Mouse (Mus musculus) forebrain, embryonic 14.5 days (tissue): ENCODE measurements around the gene Oscp1. TPM values are rescaled to one million over a fixed set of nuclear protein-coding genes. Genes with fewer than 3 reads are reported as not detected.

Experiments used
- ATAC-seq: fragments of 200-750 bp; cut with Nextera tagmentation; 2 replicates; pipeline ENCODE4 v1.8.0; 2017; ENCODE audit warnings: mild to moderate bottlenecking, moderate library complexity
- DNase-seq: peaks from one replicate; pipeline ENCODE4 v3.0.0-alpha.2; 2015; ENCODE audit warnings: low spot score
- H3K27ac ChIP-seq: fragments of 300-500 bp; sonication (generic); 2 replicates; pipeline ENCODE4 v1.5.1; 2014; ENCODE audit warnings: low read depth, mild to moderate bottlenecking, control low read depth, low read length, moderate library complexity
- H3K27me3 ChIP-seq: fragments of 300-500 bp; sonication (generic); replicated peaks from 2 replicates; pipeline ENCODE4 v1.6.1; 2014; ENCODE audit warnings: low read length, control low read depth, mixed read lengths; ENCODE audit not compliant: control insufficient read depth, insufficient read depth
- H3K36me3 ChIP-seq: fragments of 300-500 bp; sonication (generic); 2 replicates; pipeline ENCODE4 v1.6.1; 2014; ENCODE audit warnings: low read length, control low read depth; ENCODE audit not compliant: control insufficient read depth, insufficient read depth
- H3K4me1 ChIP-seq: fragments of 300-500 bp; sonication (generic); 2 replicates; pipeline ENCODE4 v1.6.1; 2014; ENCODE audit warnings: antibody characterized with exemption, low read length, control low read depth; ENCODE audit not compliant: control insufficient read depth, insufficient read depth
- H3K4me2 ChIP-seq: fragments of 300-500 bp; sonication (generic); 2 replicates; pipeline ENCODE4 v1.6.1; 2014; ENCODE audit warnings: mild to moderate bottlenecking, control low read depth, low read length
- H3K4me3 ChIP-seq: fragments of 300-500 bp; sonication (generic); 2 replicates; pipeline ENCODE4 v1.5.1; 2014; ENCODE audit warnings: low read depth, low read length, control low read depth
- H3K9ac ChIP-seq: fragments of 300-500 bp; sonication (generic); 2 replicates; pipeline ENCODE4 v1.6.1; 2014; ENCODE audit warnings: mild to moderate bottlenecking, low read length, control low read depth, moderate library complexity
- H3K9me3 ChIP-seq: fragments of 300-500 bp; sonication (generic); replicated peaks from 2 replicates; pipeline ENCODE4 v1.6.1; 2016; ENCODE audit warnings: low read length, control low read depth, mixed read lengths; ENCODE audit not compliant: control insufficient read depth
- WGBS: fragments of 180-500 bp; shearing (Covaris S2); extraction: QIAGEN DNeasy Blood & Tissue Kit; methylation state at CpG from one replicate; pipeline ENCODE4 v1.1.7; 2014; 5-methylcytosine and 5-hydroxymethylcytosine counted together
- polyA plus RNA-seq: library from polyadenylated mRNA; unstranded; fragments of >200 nt; fragmentation: Nextera tagmentation; extraction: Ambion mirVana; gene quantifications from 2 replicates; pipeline ENCODE4 v1.2.1, GENCODE M21; 2014

Oscp1 gene
- 31.2 and 32.0 TPM in 2 replicates for polyA plus RNA-seq

DNA sequence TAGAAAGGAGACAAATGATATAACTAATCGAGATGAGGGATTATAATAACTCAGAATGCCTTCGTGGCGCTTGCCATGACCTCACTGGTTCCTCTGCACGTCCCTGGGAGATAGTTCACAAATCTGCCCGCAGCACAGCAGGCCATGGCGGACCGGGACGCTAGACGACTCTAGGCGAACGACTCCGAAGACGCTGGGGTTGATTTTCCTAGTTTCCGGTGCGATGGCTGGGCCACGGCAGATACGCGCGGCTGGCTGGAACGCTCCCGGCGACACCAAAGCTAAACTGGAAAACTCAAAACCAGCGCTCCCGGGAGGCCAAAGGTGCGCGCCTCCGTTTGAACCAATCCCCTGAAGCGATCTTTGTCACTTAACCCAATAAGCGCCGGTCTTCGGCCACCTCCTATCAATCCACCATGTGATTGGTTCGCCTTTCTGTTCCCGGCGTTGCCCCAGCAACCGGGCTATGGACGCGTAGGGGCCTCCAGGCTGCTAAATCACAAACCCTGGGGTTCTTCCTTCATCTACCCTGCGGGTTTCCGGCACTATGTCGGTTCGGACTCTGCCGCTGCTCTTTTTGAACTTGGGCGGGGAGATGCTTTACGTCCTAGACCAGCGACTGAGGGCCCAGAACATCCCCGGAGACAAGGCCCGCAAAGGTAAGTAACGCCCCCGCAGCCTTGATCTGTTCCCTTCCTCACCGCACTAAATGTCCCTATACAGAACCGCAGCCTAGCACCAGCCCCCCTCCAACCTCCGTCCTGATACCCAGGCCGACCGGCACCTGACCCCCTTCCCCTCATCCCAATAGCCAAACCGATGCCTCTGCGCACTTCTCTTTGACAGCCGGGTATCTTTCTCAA lies at the start of gene Oscp1:
Gene Oscp1 (plus strand): TSS at position 432 of the 863 bp plus-strand sequence.
- peak; percentile 99 for ATAC-seq
- H3K27ac ChIP-seq = no peak within 1 kb of the TSS
- DNase-seq = peak; percentile 98
- H3K4me3 ChIP-seq = peak within 1 kb of the TSS; percentile 55
- H3K4me1 ChIP-seq = peaks cover 9% of the 10 kb centered on the region
- WGBS = under 1% methylated on average over 57 of the region's 57 CpGs
- peak within 1 kb of the TSS; percentile 65 for H3K4me2 ChIP-seq
- peak within 1 kb of the TSS; percentile 70 for H3K9ac ChIP-seq
- no peaks in the 10 kb centered on the region for H3K27me3 ChIP-seq
- H3K36me3 ChIP-seq = peaks cover 22% of the 10 kb centered on the region
- no peaks in the 10 kb centered on the region for H3K9me3 ChIP-seq

DNA sequence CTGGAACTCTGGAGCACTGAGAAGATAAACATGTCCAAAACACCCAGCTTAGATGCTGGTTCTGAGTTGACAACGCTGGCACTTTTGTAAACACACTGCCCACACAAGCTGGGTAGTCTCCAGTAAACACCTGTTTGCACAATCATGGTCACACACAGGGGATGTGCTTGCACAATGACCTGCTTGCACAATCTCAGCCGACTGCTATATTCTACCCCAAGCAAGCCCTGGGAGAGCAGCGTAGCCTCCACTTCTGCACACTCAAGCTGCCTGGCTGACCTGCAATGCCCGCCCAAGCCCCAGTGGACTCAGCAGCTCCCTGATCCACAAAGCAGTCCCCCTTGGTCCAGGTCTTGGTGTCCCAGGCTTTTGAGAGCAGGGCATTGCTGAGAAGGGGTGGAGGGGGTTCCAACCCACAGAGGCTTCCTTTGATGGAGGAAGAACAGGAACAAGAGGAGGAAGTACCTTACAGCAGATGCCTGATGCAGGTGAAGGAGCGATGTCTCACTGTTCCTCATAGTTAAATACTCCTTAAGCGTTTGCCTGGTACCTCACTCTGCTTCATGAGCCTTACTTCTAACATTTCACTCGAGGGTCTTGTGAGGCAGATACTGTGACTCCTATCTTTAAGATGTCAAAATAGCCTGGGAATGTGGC lies 40.6 kb upstream of the Oscp1 start:
- Histone ChIP-seq H3K4me2 (no peak overlapping the region), H3K36me3 (no peaks in the 10 kb centered on the region), H3K27ac (no peak overlapping the region), H3K4me3 (no peak overlapping the region), H3K9ac (no peak overlapping the region), H3K4me1 (no peaks in the 10 kb centered on the region), H3K27me3 (no peaks in the 10 kb centered on the region), H3K9me3 (no peaks in the 10 kb centered on the region)
- DNase-seq (no peak), ATAC-seq (no peak)
- WGBS = 83% methylated on average over 7 of the region's 7 CpGs

DNA sequence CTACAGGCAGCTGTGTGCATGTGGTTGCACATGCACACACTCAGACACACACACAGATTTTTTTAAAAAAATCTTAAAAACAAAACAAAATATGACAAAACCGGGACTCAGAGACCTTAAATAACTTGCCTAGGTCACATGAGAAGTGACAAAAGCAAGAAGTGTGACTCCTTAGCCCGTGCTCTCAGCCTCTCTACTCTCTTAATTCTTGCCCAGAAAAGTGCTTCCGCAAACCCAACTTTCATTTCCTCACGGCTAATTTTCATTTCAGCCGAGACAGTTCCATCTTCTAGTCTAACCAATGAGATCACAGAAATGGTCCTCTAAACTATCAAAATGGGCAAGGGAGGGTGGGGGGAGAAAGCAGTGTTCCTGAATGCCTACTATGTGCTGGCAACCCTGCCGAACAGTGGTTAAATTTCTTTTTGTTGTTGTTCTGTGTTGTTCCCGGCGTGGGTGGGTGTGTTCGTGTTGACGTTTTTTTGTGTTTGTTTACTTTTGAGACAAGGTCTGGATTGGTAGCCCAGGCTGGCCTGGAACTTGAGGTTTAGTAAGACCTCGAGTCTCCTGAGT lies 39.3 kb upstream of the Oscp1 start:
- H3K27me3 ChIP-seq = no peaks in the 10 kb centered on the region
- no peak for DNase-seq
- H3K4me2 ChIP-seq = no peak overlapping the region
- H3K27ac ChIP-seq = no peak overlapping the region
- no peak for ATAC-seq
- 82% methylated on average over 11 of the region's 11 CpGs for WGBS
- H3K9me3 ChIP-seq = no peaks in the 10 kb centered on the region
- no peaks in the 10 kb centered on the region for H3K4me1 ChIP-seq
- H3K4me3 ChIP-seq = no peak overlapping the region
- no peaks in the 10 kb centered on the region for H3K36me3 ChIP-seq
- H3K9ac ChIP-seq = no peak overlapping the region

DNA sequence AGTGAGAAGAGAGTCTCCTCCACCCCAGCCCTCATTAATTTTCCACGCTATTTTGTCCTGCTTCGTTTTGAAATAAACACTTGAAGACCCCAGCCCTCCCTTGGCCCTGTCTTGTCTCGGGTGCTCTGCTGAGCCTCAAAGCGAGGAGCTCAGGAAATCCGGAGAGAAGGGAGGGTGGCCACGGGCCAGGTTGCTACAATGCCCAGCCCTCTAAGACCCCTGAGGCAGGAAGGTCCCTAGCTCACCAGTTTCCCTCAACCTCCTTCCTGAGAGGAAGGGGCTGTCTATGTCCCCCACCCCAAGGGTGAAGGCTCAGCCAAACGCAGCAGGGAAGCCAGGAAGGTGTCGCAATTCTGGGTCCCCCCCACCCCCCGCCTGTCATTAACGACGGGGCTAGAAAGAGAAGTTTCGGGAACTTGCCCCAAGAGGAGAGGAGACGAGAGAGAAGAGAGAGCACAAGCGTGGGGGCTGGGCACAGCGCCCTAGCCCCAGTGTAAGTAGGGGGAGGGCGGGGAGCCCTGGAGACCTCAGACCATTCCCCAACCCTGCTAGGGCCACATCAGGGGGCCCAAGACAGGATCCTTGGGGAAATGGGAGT lies 34.0 kb upstream of the Oscp1 start, which contains the start of gene Csf3r:
Gene Csf3r (plus strand): TSS at position 248 of the 598 bp plus-strand sequence.
- no peak for ATAC-seq
- no peaks in the 10 kb centered on the region for H3K27me3 ChIP-seq
- H3K4me1 ChIP-seq = no peaks in the 10 kb centered on the region

DNA sequence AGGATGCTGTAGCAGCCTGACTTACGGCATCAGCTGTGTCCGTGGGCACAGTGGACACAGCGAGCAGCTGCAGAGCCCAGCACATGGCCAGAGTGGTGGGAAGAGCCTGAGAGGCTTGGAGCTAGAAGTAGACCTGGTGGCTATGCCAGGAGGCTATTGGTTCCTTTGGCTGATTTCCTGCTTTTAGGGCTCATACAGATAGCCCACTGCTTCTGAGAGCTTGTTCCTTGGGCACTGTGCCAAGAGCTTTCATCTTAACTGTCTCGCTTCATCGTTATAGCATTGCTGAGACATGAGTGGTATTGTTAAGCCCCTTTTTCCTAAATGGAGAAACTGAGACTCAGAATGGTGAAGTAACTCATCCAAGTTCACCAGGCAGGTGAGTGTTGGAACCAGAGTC lies 32.6 kb upstream of the Oscp1 start:
- H3K4me2 ChIP-seq = no peak overlapping the region
- 83% methylated on average over 5 of the region's 5 CpGs for WGBS
- H3K27me3 ChIP-seq = no peaks in the 10 kb centered on the region
- no peak overlapping the region for H3K27ac ChIP-seq
- no peak for ATAC-seq
- peak; percentile 21 for DNase-seq
- no peak overlapping the region for H3K9ac ChIP-seq
- H3K36me3 ChIP-seq = no peaks in the 10 kb centered on the region
- H3K4me3 ChIP-seq = no peak overlapping the region
- no peaks in the 10 kb centered on the region for H3K4me1 ChIP-seq
- H3K9me3 ChIP-seq = no peaks in the 10 kb centered on the region

More for the DNA sequence above, 34.0 kb upstream of the Oscp1 start, which contains the start of gene Csf3r:
- Histone ChIP-seq H3K27ac (no peak within 1 kb of the TSS), H3K9ac (no peak within 1 kb of the TSS), H3K9me3 (no peaks in the 10 kb centered on the region), H3K4me2 (no peak within 1 kb of the TSS), H3K4me3 (no peak within 1 kb of the TSS), H3K36me3 (no peaks in the 10 kb centered on the region)
- 55% methylated on average over 16 of the region's 16 CpGs for WGBS
- no peak for DNase-seq

DNA sequence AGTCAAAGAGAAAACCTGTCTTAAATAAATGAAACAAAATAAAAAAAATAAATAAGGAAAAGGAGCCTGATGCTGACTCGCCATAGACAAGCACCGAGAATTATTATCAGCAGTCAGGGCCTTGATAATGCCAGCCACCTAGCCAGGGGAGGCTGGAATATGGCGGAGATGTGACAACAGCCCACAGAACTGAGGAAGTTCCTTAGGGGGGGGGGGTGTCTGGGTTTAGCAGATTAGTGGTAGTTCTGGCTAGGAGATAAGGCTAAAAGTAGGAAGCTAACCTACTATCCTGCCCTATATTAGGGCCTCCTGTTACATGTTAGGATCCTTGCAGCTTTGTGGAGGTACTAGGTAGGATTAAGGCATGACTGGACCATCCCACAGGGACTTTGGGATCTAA lies 30.4 kb upstream of the Oscp1 start:
- Histone ChIP-seq H3K27ac (no peak overlapping the region), H3K9ac (no peak overlapping the region), H3K27me3 (no peaks in the 10 kb centered on the region), H3K4me1 (no peaks in the 10 kb centered on the region), H3K36me3 (no peaks in the 10 kb centered on the region), H3K4me3 (no peak overlapping the region), H3K9me3 (no peaks in the 10 kb centered on the region), H3K4me2 (no peak overlapping the region)
- DNase-seq (no peak), ATAC-seq (no peak)
- 92% methylated on average over 3 of the region's 3 CpGs for WGBS

DNA sequence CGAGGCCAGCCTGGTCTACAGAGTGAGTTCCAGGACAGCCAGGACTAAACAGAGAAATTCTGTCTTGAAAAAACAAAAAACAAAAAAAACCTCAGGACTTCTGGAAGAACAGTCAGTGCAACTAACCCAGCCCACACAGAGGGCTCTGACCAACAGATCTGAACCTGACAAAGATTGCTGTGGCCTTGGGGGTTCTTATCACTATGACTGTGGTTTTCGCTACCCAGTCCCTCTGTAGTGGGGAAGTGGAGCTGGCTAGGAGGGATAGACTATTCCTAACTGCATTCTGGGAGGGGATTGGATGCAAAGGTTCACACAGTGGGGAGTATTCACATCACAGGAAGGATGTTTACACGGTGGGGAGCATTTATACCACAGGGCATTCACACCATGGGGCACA lies 29.3 kb upstream of the Oscp1 start:
- no peak for DNase-seq
- no peak for ATAC-seq
- Histone ChIP-seq H3K36me3 (no peaks in the 10 kb centered on the region), H3K9me3 (no peaks in the 10 kb centered on the region), H3K9ac (no peak overlapping the region), H3K4me3 (no peak overlapping the region), H3K4me2 (no peak overlapping the region), H3K4me1 (no peaks in the 10 kb centered on the region), H3K27me3 (no peaks in the 10 kb centered on the region), H3K27ac (no peak overlapping the region)
- 77% methylated on average over 3 of the region's 3 CpGs for WGBS

DNA sequence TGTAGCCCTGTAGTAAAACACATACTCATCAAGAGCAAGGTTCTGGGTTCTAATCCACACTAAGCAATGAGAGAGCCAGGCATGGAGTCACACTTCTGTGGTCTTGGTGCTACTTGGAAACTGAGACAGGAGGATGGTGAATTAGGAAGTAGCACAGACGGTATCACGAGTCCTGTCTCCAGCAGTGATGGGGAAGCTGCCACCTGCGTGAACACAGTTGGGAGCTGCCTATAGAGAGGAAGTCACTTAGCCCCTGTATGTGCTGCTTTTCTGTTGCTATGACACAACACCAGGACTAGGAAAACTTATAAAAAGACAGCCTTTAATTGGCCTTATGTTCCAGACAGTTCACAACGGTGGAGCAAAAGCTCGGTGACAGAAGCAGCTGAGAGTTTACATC lies 27.7 kb upstream of the Oscp1 start:
- Histone ChIP-seq H3K4me3 (no peak overlapping the region), H3K36me3 (no peaks in the 10 kb centered on the region), H3K4me2 (no peak overlapping the region), H3K9ac (no peak overlapping the region), H3K27ac (no peak overlapping the region), H3K9me3 (no peaks in the 10 kb centered on the region), H3K27me3 (no peaks in the 10 kb centered on the region), H3K4me1 (no peaks in the 10 kb centered on the region)
- DNase-seq (no peak), ATAC-seq (no peak)
- 65% methylated on average over 5 of the region's 5 CpGs for WGBS
